Mouse (Mus musculus): Measurements from ENCODE around the gene Nkd2.

Gene Nkd2

GRCm38 (mm10) chr13:73814181-73814580 lies 33.2 kb downstream of the Nkd2 start:
- peak; percentile 37 for DNase-seq

GRCm38 (mm10) chr13:73812936-73813335 lies 34.5 kb downstream of the Nkd2 start:
- no peak for DNase-seq

- DNase-seq: no peak
These were observed 42.5 kb downstream of the Nkd2 start for GRCm38 (mm10) chr13:73804914-73805313.

- no peak for DNase-seq
These were observed 43.8 kb downstream of the Nkd2 start for GRCm38 (mm10) chr13:73803450-73804178.

GRCm38 (mm10) chr13:73799110-73799509 lies 48.3 kb downstream of the Nkd2 start:
- no peak for DNase-seq

DNA sequence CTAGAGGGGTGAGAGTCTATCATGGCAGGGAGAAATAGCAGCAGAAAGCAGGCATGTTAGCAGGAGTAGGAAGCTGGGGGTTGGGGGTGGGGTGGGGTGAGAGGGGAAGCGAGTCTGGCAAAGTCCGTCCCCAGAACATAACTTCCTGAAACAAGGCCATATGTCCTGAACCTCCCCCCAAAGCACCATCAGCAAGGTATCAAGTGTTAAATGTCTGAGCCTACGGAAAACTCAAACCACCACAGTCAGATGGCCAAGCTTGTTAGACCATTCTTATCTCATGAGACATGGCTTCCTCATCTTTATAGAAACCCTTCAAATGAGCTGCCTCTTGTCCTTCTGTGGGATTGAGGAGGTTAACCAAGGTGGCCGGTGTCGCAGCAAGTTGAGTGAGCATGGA lies 54.3 kb downstream of the Nkd2 start:
- DNase-seq: no peak

DNA sequence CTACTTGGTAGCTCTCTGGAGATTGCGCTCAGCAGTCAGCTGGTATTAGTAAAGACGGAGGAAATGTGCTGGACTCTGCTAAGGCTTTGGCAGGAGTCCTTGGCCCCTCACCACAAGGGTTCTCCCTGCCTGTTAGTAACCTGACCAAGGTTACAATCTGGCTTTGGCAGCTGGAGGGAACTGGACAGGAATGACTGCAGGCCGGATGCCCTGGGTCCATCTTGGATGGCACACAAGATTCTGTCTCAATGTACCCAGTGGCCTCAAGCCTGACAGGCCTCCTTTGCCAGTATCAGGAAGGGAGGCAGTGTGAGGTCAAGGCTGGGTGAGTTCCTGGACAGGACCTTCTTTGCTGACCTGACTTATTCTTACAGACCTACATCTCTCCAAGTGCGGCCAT lies 55.3 kb downstream of the Nkd2 start:
- DNase-seq: no peak

GRCm38 (mm10) chr13:73782486-73782885 lies 64.9 kb downstream of the Nkd2 start:
- no peak for DNase-seq

- no peak for DNase-seq
These were observed 69.9 kb downstream of the Nkd2 start for GRCm38 (mm10) chr13:73777578-73777977.

DNA sequence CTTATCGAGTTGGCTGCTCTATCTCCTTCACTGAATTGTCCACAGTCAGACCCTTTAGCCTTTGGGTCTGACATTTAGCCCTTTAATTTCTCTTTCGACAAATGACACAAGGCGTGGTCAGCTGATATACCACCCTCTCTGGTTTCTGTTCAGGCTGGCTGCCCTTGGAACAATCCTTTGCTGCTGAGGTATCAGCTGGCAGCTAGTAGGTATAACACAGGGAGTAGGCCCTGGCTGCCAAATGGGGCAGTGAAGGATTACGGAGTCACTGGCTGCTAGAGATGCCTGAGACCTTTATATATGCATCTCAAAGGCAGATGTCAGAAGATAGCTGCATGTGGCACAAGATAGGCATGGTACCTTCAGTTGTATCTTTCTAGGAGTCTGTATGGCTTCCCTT lies 71.6 kb downstream of the Nkd2 start:
- no peak for DNase-seq

DNA sequence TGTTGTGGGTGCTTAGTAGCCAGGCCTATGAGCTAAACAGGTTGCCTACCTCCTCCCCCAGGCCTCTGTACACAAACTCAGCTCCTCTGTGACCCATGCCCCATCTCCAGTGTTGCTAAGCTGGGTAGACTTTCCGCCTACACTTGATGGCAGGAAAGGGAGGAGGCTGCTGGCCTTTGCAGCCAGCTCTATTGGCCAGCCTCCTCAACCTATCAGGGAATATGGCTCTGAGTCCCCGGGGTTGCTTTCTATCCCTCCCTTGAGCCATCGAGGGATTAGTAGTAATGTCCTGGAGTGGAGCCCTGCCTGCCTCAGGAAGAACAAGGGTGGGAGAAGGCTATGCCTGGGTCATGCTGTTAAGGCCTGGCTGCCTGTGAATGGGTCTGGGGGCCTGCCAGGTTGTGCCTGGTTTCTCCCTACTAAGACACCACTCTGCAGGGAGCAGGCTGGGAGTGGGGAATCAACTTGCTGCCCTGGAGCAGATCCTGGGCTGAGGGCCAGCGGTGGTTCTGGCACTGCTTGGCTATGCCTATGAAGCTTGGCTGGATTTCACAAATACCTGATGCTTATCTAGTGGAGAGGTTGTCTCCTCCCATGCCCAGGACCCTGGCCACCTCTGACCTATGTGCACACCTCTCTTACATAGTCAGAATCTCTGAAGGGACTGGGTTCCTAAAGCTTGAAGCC lies 73.8 kb downstream of the Nkd2 start:
- no peak for DNase-seq

DNA sequence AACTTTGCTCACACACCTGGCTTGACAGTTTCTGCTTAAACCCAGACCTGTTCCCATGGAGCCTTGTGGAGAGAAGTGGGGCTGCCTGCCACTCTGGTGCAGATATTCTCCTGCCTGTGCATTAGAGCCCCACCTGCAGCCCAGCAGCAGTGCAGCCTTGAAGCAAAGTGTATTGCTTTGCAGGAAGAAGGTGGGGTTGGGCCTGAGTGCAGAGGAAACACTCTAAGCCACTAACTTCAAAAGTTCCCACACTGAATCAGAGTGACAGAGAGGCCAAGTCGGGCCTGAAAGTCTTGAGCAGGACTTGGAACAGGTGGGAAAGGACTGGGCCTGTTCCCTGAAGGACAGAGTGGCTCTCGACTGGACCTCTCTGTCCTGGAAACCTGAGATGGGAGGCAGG lies 74.8 kb downstream of the Nkd2 start:
- no peak for DNase-seq

DNA sequence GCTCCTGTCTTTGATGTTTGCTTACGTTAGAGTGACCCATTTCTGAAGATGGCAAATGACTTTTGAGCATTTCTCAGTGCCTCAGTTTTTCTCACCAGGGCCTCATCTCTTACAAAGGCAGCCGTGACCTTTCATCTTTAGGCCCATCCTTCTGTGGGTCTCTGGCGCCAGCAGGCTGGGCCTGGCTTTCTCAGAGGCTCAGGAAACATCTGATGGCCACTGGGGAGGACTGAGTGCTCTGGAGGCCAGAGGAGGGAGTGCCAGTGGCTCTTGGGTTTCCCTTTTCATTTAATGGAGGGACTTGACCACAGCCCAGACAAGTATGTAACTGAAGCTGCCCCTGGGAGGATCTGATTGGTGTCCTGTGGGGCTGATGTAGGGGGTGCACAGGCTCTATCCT lies 76.3 kb downstream of the Nkd2 start:
- DNase-seq: no peak

DNA sequence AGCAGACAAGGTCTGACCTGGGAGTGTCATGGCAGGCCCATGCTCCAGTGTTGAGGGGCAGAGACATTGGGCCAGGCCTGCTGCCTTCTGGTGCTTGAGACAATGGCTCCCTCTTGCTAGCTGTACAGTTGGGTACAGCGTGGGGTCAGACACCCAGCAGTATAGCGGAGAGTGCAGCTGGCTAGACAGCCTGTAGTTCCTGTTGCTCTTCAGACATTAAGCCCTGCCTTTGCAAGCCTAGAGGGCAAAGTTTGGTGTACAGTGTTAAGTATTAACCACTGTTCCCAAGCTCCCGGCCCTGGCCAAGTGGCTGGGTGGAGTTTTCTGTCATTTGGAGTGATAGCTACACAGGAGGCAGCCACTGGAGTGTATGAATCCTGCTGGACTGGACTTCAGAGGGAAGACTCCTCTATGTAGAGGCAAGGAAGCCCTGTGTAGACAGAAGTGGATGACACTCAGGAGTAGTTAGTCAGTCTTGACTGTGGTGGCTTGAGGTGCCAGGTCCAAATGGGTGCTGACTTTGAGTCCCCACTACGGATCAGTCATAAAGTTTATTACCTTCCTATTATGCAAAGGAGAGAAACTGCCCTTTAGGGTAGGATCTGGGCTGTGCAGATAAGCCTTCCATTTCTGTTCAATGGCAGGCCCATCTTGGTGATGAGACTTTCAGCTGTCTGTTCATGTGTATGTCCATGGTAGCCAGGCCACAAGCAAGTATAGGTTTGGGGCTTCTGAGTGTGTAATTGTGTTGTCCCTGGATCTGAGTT lies 77.3 kb downstream of the Nkd2 start:
- no peak for DNase-seq

All from cerebellum, adult 9-11 months (tissue).